Mouse (Mus musculus): Measurements from ENCODE around the gene Gatad2b. TPM values are rescaled to one million over a fixed set of nuclear protein-coding genes. Genes with fewer than 3 reads are reported as not detected.

Gatad2b gene
- 5.0 and 7.0 TPM in 2 replicates for polyA plus RNA-seq (2012; rRNA removed; ENCODE audit: low replicate concordance)

GRCm38 (mm10) chr3:90292345-90293275 is at the start of gene Gatad2b:
TSS of gene Gatad2b (plus strand) at chr3:90293178.

GRCm38 (mm10) chr3:90247960-90248745 is 44.8 kb upstream of the Gatad2b start, which contains the start of gene Slc39a1:
TSS of gene Slc39a1 (plus strand) at chr3:90248172.

GRCm38 (mm10) chr3:90253653-90254418 is 39.1 kb upstream of the Gatad2b start, which contains the start of gene Crtc2:
TSS of gene Crtc2 (plus strand) at chr3:90254163.

GRCm38 (mm10) chr3:90265034-90265931 is 27.7 kb upstream of the Gatad2b start, which contains the start of gene Dennd4b:
TSS of gene Dennd4b (plus strand) at chr3:90265185.

GRCm38 (mm10) chr3:90389511-90390490 is 96.8 kb downstream of the Gatad2b start, which contains the start of gene Slc27a3:
TSS of gene Slc27a3 (minus strand) at chr3:90389938.

Other genes starting within 250 kb of the Gatad2b start
- gene 4933434E20Rik, start 241.5 kb upstream of the Gatad2b start, polyA plus RNA-seq (2012; rRNA removed; ENCODE audit: low replicate concordance) = 6.5 and 8.9 TPM in 2 replicates
- 40.2 and 46.7 TPM in 2 replicates for gene Ubap2l, start 240.6 kb upstream of the Gatad2b start, polyA plus RNA-seq (2012; rRNA removed; ENCODE audit: low replicate concordance)
- gene Tpm3, start 220.5 kb upstream of the Gatad2b start, polyA plus RNA-seq (2012; rRNA removed; ENCODE audit: low replicate concordance) = 66.1 and 71.1 TPM in 2 replicates
- 0.04 and 0.07 TPM in 2 replicates for gene Nup210l, start 189.0 kb upstream of the Gatad2b start, polyA plus RNA-seq (2012; rRNA removed; ENCODE audit: low replicate concordance)
- gene Rps27, start 79.5 kb upstream of the Gatad2b start, polyA plus RNA-seq (2012; rRNA removed; ENCODE audit: low replicate concordance) = 256 and 423 TPM in 2 replicates
- gene Rab13, start 79.5 kb upstream of the Gatad2b start, polyA plus RNA-seq (2012; rRNA removed; ENCODE audit: low replicate concordance) = 1.9 and 4.0 TPM in 2 replicates
- 115 and 123 TPM in 2 replicates for gene Jtb, start 61.6 kb upstream of the Gatad2b start, polyA plus RNA-seq (2012; rRNA removed; ENCODE audit: low replicate concordance)
- 5.7 and 27.1 TPM in 2 replicates for gene Creb3l4, start 49.7 kb upstream of the Gatad2b start, polyA plus RNA-seq (2012; rRNA removed; ENCODE audit: low replicate concordance)
- 46.9 and 72.6 TPM in 2 replicates for gene Slc39a1, start 45.0 kb upstream of the Gatad2b start, polyA plus RNA-seq (2012; rRNA removed; ENCODE audit: low replicate concordance)
- gene Crtc2, start 39.0 kb upstream of the Gatad2b start, polyA plus RNA-seq (2012; rRNA removed; ENCODE audit: low replicate concordance) = 36.0 and 45.7 TPM in 2 replicates
- 7.0 and 7.6 TPM in 2 replicates for gene Dennd4b, start 28.0 kb upstream of the Gatad2b start, polyA plus RNA-seq (2012; rRNA removed; ENCODE audit: low replicate concordance)
- 6.6 and 6.7 TPM in 2 replicates for gene Slc27a3, start 96.8 kb downstream of the Gatad2b start, polyA plus RNA-seq (2012; rRNA removed; ENCODE audit: low replicate concordance)
- 12.2 and 14.4 TPM in 2 replicates for gene Ints3, start 140.4 kb downstream of the Gatad2b start, polyA plus RNA-seq (2012; rRNA removed; ENCODE audit: low replicate concordance)
- 4.3 and 4.9 TPM in 2 replicates for gene Npr1, start 172.7 kb downstream of the Gatad2b start, polyA plus RNA-seq (2012; rRNA removed; ENCODE audit: low replicate concordance)
- 4.3 and 4.6 TPM in 2 replicates for gene Ilf2, start 182.9 kb downstream of the Gatad2b start, polyA plus RNA-seq (2012; rRNA removed; ENCODE audit: low replicate concordance)
- 5.9 and 7.9 TPM in 2 replicates for gene Snapin, start 197.9 kb downstream of the Gatad2b start, polyA plus RNA-seq (2012; rRNA removed; ENCODE audit: low replicate concordance)
- gene Chtop, start 216.3 kb downstream of the Gatad2b start, polyA plus RNA-seq (2012; rRNA removed; ENCODE audit: low replicate concordance) = 21.1 and 21.8 TPM in 2 replicates
- 27.6 and 88.3 TPM in 2 replicates for gene S100a1, start 221.2 kb downstream of the Gatad2b start, polyA plus RNA-seq (2012; rRNA removed; ENCODE audit: low replicate concordance)
- 9.9 and 13.7 TPM in 2 replicates for gene S100a13, start 221.3 kb downstream of the Gatad2b start, polyA plus RNA-seq (2012; rRNA removed; ENCODE audit: low replicate concordance)
- gene S100a14, start 233.7 kb downstream of the Gatad2b start, polyA plus RNA-seq (2012; rRNA removed; ENCODE audit: low replicate concordance) = 0.68 and 2.8 TPM in 2 replicates
- 57.6 and 80.1 TPM in 2 replicates for gene S100a16, start 244.1 kb downstream of the Gatad2b start, polyA plus RNA-seq (2012; rRNA removed; ENCODE audit: low replicate concordance)